Mouse (Mus musculus): ENCODE data around the gene Ticrr. TPM values are rescaled to one million over a fixed set of nuclear protein-coding genes. Genes with fewer than 3 reads are reported as not detected.
A peak's percentile ranks its signal among the peaks of the same experiment; 100 is the strongest.

Gene Ticrr
- total RNA-seq, 2 experiments from 2014 or later = 14.0 to 26.5 TPM

- ATAC-seq (replicated peaks; ENCODE audit: poor library complexity, severe bottlenecking) = no peak
These were observed 11.1 kb downstream of the Ticrr start for GRCm38 (mm10) chr7:79670900-79671604.

- ATAC-seq (replicated peaks; ENCODE audit: poor library complexity, severe bottlenecking) = no peak
These were observed 19.2 kb downstream of the Ticrr start for GRCm38 (mm10) chr7:79679186-79679585.

- no peak for ATAC-seq (replicated peaks; ENCODE audit: poor library complexity, severe bottlenecking)
These were observed 20.2 kb downstream of the Ticrr start for GRCm38 (mm10) chr7:79680231-79680630.

- ATAC-seq (replicated peaks; ENCODE audit: poor library complexity, severe bottlenecking) = no peak; the same call in 1 of the 2 replicates
These were observed 36.5 kb downstream of the Ticrr start for GRCm38 (mm10) chr7:79696495-79696894.

GRCm38 (mm10) chr7:79702755-79703154 is 42.8 kb downstream of the Ticrr start:
- no peak for ATAC-seq (replicated peaks; ENCODE audit: poor library complexity, severe bottlenecking)

- no peak for ATAC-seq (replicated peaks; ENCODE audit: poor library complexity, severe bottlenecking)
These were observed 45.2 kb downstream of the Ticrr start for GRCm38 (mm10) chr7:79705210-79705609.

- ATAC-seq (replicated peaks; ENCODE audit: poor library complexity, severe bottlenecking) = peak; percentile 70
These were observed 50.2 kb downstream of the Ticrr start for GRCm38 (mm10) chr7:79710130-79710607.

- ATAC-seq (replicated peaks; ENCODE audit: poor library complexity, severe bottlenecking) = no peak
These were observed 50.8 kb downstream of the Ticrr start for GRCm38 (mm10) chr7:79710831-79711230.

GRCm38 (mm10) chr7:79715187-79715981 is 55.4 kb downstream of the Ticrr start, which contains the start of gene Kif7:
Kif7 (minus strand) TSS chr7:79715720.
- ATAC-seq (replicated peaks; ENCODE audit: poor library complexity, severe bottlenecking) = peak; percentile 88

- peak; percentile 75 for ATAC-seq (replicated peaks; ENCODE audit: poor library complexity, severe bottlenecking)
These were observed 61.5 kb downstream of the Ticrr start for GRCm38 (mm10) chr7:79721386-79721977.

GRCm38 (mm10) chr7:79727091-79727490 is 67.1 kb downstream of the Ticrr start:
- peak; percentile 57 for ATAC-seq (replicated peaks; ENCODE audit: poor library complexity, severe bottlenecking)

- peak; percentile 66 for ATAC-seq (replicated peaks; ENCODE audit: poor library complexity, severe bottlenecking)
These were observed 68.2 kb downstream of the Ticrr start for GRCm38 (mm10) chr7:79728219-79728618.

- ATAC-seq (replicated peaks; ENCODE audit: poor library complexity, severe bottlenecking) = peak; percentile 63
These were observed 69.2 kb downstream of the Ticrr start for GRCm38 (mm10) chr7:79729169-79729568.

- ATAC-seq (replicated peaks; ENCODE audit: poor library complexity, severe bottlenecking) = no peak
These were observed 69.9 kb downstream of the Ticrr start for GRCm38 (mm10) chr7:79729743-79730370.

GRCm38 (mm10) chr7:79731438-79731837 is 71.4 kb downstream of the Ticrr start:
- no peak for ATAC-seq (replicated peaks; ENCODE audit: poor library complexity, severe bottlenecking)

GRCm38 (mm10) chr7:79732622-79733021 is 72.6 kb downstream of the Ticrr start, which contains the start of gene Plin1:
Plin1 (minus strand) TSS chr7:79732903.
- peak; percentile 86 for ATAC-seq (replicated peaks; ENCODE audit: poor library complexity, severe bottlenecking)

GRCm38 (mm10) chr7:79734563-79734962 is 74.6 kb downstream of the Ticrr start:
- ATAC-seq (replicated peaks; ENCODE audit: poor library complexity, severe bottlenecking) = no peak

- ATAC-seq (replicated peaks; ENCODE audit: poor library complexity, severe bottlenecking) = no peak
These were observed 76.5 kb downstream of the Ticrr start for GRCm38 (mm10) chr7:79736511-79736910.

GRCm38 (mm10) chr7:79738913-79739312 is 78.9 kb downstream of the Ticrr start:
- ATAC-seq (replicated peaks; ENCODE audit: poor library complexity, severe bottlenecking) = no peak

- ATAC-seq (replicated peaks; ENCODE audit: poor library complexity, severe bottlenecking) = no peak
These were observed 80.3 kb downstream of the Ticrr start for GRCm38 (mm10) chr7:79740279-79740678.
